Mouse (Mus musculus) liver, embryonic 13.5 days (tissue): ENCODE results near the gene Mup19. TPM values are rescaled to one million over a fixed set of nuclear protein-coding genes. Genes with fewer than 3 reads are reported as not detected.
"Not testable (repeated sequence)": the region's sequence is repeated elsewhere in the genome, so short reads cannot be mapped to it uniquely, and the experiment has no call there.

Source experiments
- ATAC-seq: fragments of 200-750 bp; cut with Nextera tagmentation; 2 replicates; pipeline ENCODE4 v1.8.0; 2017; ENCODE audit warnings: low read depth, mild to moderate bottlenecking, moderate number of reproducible peaks, moderate library complexity
- DNase-seq: peaks from one replicate; pipeline ENCODE4 v3.0.0; 2022
- H3K27ac ChIP-seq: fragments of 300-500 bp; sonication (generic); 2 replicates; pipeline ENCODE4 v1.5.1; 2015; ENCODE audit warnings: moderate library complexity, mild to moderate bottlenecking, inconsistent platforms
- H3K27me3 ChIP-seq: fragments of 300-500 bp; sonication (generic); 2 replicates; pipeline ENCODE4 v1.6.1; 2015; ENCODE audit warnings: mild to moderate bottlenecking, inconsistent platforms
- H3K36me3 ChIP-seq: fragments of 300-500 bp; sonication (generic); 2 replicates; pipeline ENCODE4 v1.6.1; 2015; ENCODE audit warnings: mild to moderate bottlenecking, inconsistent platforms
- H3K4me1 ChIP-seq: fragments of 300-500 bp; sonication (generic); replicated peaks from 2 replicates; pipeline ENCODE4 v1.6.1; 2015; ENCODE audit warnings: inconsistent platforms
- H3K4me2 ChIP-seq: fragments of 300-500 bp; sonication (generic); 2 replicates; pipeline ENCODE4 v1.6.1; 2015; ENCODE audit warnings: inconsistent platforms, mild to moderate bottlenecking, moderate library complexity
- H3K4me3 ChIP-seq: fragments of 300-500 bp; sonication (generic); replicated peaks from 2 replicates; pipeline ENCODE4 v1.5.1; 2015; ENCODE audit warnings: mild to moderate bottlenecking, inconsistent platforms
- H3K9ac ChIP-seq: fragments of 300-500 bp; sonication (generic); 2 replicates; pipeline ENCODE4 v1.6.1; 2015; ENCODE audit warnings: mild to moderate bottlenecking, inconsistent platforms
- H3K9me3 ChIP-seq: fragments of 300-500 bp; sonication (generic); replicated peaks from 2 replicates; pipeline ENCODE4 v1.6.1; 2016; ENCODE audit warnings: inconsistent platforms
- WGBS: fragments of 180-500 bp; shearing (Covaris S2); methylation state at CpG from one replicate; pipeline ENCODE4 v1.1.7; 2015; ENCODE audit not compliant: insufficient replicate concordance; 5-methylcytosine and 5-hydroxymethylcytosine counted together
- polyA plus RNA-seq: library from polyadenylated mRNA; unstranded; fragments of >200 nt; fragmentation: Nextera tagmentation; extraction: Ambion mirVana; gene quantifications from 2 replicates; pipeline ENCODE4 v1.2.1, GENCODE M21; 2015

The Mup19 gene
- not detected in 2 replicates for polyA plus RNA-seq

DNA sequence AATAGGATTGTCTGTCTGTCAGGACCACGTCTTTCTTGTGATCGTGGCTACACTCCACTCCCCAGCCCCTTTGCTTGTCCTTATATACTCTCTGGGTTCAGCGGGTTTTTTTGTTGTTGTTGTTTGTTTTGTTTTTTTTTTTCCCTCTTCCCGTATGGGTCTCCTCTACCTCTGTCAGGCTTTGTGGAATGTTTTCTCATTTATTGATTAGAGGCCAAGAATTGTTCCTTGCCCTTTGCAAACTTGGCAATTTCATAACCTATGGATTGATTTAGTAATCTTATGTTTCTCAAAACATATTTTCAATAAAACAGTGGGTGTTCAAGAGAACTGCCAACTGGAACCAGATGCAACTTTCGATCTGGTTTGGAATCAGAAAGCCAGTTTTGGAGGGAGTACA is at the start of gene Mup19:
Mup19 (minus strand) TSS at position 101 of the 400 bp plus-strand sequence.
- ATAC-seq, H3K4me3 ChIP-seq, DNase-seq, H3K36me3 ChIP-seq, H3K27ac ChIP-seq, H3K4me1 ChIP-seq, H3K9ac ChIP-seq, H3K4me2 ChIP-seq, H3K9me3 ChIP-seq, H3K27me3 ChIP-seq: not testable (repeated sequence)
- WGBS, result 67% methylated on average over 1 of the region's 5 CpGs

DNA sequence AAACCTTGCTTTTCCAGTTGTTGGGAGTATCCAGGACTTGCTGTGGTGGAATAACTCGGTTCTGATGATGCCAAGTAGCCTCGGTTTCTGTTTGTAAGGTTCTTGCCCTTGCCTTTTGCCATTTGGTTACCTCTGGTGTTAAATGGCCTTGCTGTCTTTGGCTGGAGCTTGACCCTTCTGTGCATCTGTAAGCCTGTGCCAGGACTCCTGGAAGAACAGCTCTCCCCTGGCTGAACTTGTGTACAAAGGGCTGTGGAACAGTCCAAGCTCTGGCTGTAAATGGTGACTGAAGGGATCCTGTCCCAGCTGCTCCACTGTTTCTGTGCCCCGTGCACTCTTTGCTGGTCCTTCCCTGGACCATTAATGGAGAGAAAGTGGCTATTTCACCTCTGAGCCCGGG is 47.1 kb upstream of the Mup19 start:
- Histone ChIP-seq H3K36me3 (no peaks in the 10 kb centered on the region), H3K9ac (no peak overlapping the region), H3K4me2 (no peak overlapping the region), H3K4me3 (no peak overlapping the region), H3K27ac (no peak overlapping the region), H3K4me1 (no peaks in the 10 kb centered on the region), H3K9me3 (peaks cover 8% of the 10 kb centered on the region), H3K27me3 (no peaks in the 10 kb centered on the region)
- WGBS, result 48% methylated on average over 4 of the region's 4 CpGs
- ATAC-seq, result no peak
- DNase-seq, result no peak

- peaks cover 30% of the 10 kb centered on the region for H3K9me3 ChIP-seq
- no peak overlapping the region for H3K4me2 ChIP-seq
- H3K4me3 ChIP-seq, result no peak overlapping the region
- H3K36me3 ChIP-seq, result no peaks in the 10 kb centered on the region
- no peak overlapping the region for H3K27ac ChIP-seq
- H3K9ac ChIP-seq, result no peak overlapping the region
- H3K27me3 ChIP-seq, result no peaks in the 10 kb centered on the region
- 75% methylated on average over 15 of the region's 15 CpGs for whole genome bisulfite sequencing
- no peaks in the 10 kb centered on the region for H3K4me1 ChIP-seq
- no peak for DNase-seq
- ATAC-seq, result no peak
Measured at GRCm38 (mm10) chr4:61823185-61823584, 41.1 kb upstream of the Mup19 start.

DNA sequence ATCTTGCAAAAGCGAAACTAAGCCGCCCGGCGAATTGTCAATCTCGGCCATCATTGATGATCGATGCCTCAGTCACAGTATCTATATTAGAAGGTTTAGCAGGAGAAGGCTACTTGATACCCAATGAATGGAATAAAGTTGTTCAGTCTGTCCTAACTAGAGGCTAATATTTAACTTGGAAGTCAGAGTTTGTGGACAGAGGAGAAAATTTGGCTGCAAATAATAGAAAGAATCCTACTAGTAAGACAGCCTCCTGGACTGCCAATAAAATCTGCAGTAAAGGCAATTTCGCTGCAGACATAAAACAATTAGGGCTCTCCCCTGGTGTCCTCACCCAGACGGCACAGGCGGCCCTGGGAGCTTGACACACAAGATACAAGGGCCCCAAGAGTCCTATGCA is 40.5 kb upstream of the Mup19 start:
- not testable (repeated sequence) for DNase-seq, ATAC-seq, H3K27me3 ChIP-seq, H3K4me2 ChIP-seq, H3K9ac ChIP-seq, H3K4me1 ChIP-seq, H3K27ac ChIP-seq, H3K4me3 ChIP-seq, H3K36me3 ChIP-seq
- 79% methylated on average over 9 of the region's 9 CpGs for WGBS
- H3K9me3 ChIP-seq, result peaks cover 30% of the 10 kb centered on the region

DNA sequence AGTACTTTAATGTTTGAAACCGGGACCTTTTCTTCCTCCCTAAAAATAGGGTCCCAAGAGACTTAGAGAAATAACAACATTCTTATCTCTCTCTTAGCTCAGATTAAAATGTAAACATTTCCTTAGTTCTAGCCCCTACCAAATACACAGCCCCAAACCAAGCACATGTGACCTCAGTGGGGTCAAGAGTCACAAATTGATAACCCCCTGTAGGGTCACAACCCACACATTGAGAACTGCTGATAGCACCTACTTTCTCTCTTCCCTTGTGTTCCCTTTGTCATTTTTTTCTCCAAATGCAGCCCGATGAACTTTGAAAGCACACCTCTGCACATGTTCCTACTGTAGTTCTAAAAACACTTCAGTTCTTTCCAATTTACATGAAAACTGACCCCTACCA is 33.5 kb upstream of the Mup19 start:
- peak; percentile 59; the same call in 1 of the 2 replicates for ATAC-seq
- H3K4me3 ChIP-seq, result no peak overlapping the region
- 50% methylated on average over 2 of the region's 2 CpGs for WGBS
- H3K4me1 ChIP-seq, result no peaks in the 10 kb centered on the region
- no peaks in the 10 kb centered on the region for H3K27me3 ChIP-seq
- H3K36me3 ChIP-seq, result no peaks in the 10 kb centered on the region
- no peak overlapping the region for H3K27ac ChIP-seq
- no peak overlapping the region for H3K9ac ChIP-seq
- no peaks in the 10 kb centered on the region for H3K9me3 ChIP-seq
- H3K4me2 ChIP-seq, result no peak overlapping the region
- no peak for DNase-seq

DNA sequence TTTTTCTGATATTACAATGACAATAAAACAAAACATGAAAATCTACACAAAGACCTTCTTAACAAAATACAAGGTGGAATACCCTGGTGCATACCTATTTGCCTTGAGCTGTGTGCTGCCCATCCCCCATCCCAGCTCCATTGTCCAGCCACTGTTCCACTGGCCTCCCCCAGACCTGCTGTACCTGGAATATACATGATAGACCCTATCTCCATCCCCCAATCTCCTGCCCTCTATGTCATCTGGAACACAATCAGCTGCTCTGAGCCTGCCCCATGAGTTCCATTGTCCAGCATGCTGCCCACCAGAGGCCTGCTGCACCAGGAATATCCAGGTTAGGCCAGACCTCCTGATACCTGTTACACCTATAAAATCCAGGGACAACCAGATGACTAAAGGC is 31.4 kb upstream of the Mup19 start:
- no peaks in the 10 kb centered on the region for H3K4me1 ChIP-seq

GRCm38 (mm10) chr4:61811193-61811592 is 29.1 kb upstream of the Mup19 start:
- DNase-seq, ATAC-seq, H3K9ac ChIP-seq, H3K27me3 ChIP-seq, H3K4me3 ChIP-seq, H3K4me1 ChIP-seq, H3K27ac ChIP-seq, H3K4me2 ChIP-seq, H3K9me3 ChIP-seq, H3K36me3 ChIP-seq: not testable (repeated sequence)
- WGBS, result 15% methylated on average over 2 of the region's 2 CpGs

More for the DNA sequence above, 31.4 kb upstream of the Mup19 start:
- no peak for ATAC-seq
- Histone ChIP-seq H3K9me3 (0 out of 2 replicates have a peak, but pooled peaks cover 3% of the 10 kb centered on the region), H3K27ac (no peak overlapping the region), H3K4me3 (no peak overlapping the region), H3K4me2 (no peak overlapping the region), H3K27me3 (no peaks in the 10 kb centered on the region), H3K9ac (no peak overlapping the region), H3K36me3 (no peaks in the 10 kb centered on the region)
- no peak for DNase-seq

- H3K4me3 ChIP-seq, H3K4me2 ChIP-seq, H3K27me3 ChIP-seq, H3K4me1 ChIP-seq, H3K27ac ChIP-seq, H3K9me3 ChIP-seq, H3K36me3 ChIP-seq, ATAC-seq, DNase-seq, H3K9ac ChIP-seq: not testable (repeated sequence)
- WGBS, result 58% methylated on average over 3 of the region's 3 CpGs
Measured at GRCm38 (mm10) chr4:61808926-61809325, 26.9 kb upstream of the Mup19 start.

GRCm38 (mm10) chr4:61789699-61790098 is 7.6 kb upstream of the Mup19 start:
- not testable (repeated sequence) for H3K4me1 ChIP-seq, H3K27ac ChIP-seq, H3K4me3 ChIP-seq, H3K4me2 ChIP-seq, H3K36me3 ChIP-seq, DNase-seq, H3K9me3 ChIP-seq, H3K27me3 ChIP-seq, H3K9ac ChIP-seq, ATAC-seq
- 67% methylated on average over 1 of the region's 1 CpGs for WGBS

DNA sequence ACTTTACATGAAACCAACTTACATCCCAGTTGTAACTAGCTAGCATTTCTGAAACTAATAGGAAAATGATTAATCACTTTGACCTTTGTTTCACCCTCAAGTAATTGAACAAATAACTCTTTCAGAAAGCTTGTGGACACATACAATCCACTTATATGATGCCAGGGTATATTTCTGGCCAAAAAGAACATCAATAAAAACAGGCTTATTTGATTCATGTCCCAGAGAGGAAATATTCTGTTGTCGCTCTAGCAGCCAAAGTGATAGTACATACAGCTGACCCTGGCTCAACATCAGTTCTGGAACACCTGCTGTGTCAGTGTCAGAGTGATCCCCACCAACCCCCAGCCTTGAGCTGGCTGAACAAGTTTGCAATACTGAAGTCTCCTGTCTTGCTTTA is 2.2 kb upstream of the Mup19 start:
- not testable (repeated sequence) for H3K9ac ChIP-seq, H3K27me3 ChIP-seq, ATAC-seq, H3K4me2 ChIP-seq, DNase-seq, H3K4me1 ChIP-seq, H3K9me3 ChIP-seq, H3K4me3 ChIP-seq, H3K27ac ChIP-seq, H3K36me3 ChIP-seq
- WGBS, result 65% methylated on average over 1 of the region's 1 CpGs
